8 mouse cellular contexts compared by ENCODE assay signal in the genomic region with DNA sequence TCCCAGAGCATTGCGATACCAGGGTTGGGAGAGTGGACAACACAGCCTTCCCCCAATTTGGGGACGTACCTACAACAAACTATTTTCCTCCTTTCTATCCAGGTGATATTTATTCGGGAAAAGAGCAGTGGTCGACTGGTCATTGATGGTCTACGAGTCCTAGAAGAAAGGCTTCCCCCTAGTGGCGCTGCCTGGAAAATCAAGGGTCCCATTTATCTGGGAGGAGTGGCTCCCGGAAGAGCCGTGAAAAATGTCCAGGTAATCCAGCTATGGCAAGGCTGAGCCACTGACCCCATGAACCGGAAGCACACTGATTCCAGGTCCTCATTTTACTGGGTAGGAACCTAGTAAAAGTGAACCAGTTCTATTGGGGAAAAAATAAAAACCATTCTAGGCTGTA. TPM values are rescaled to one million over a fixed set of nuclear protein-coding genes. Genes with fewer than 3 reads are reported as not detected.
DNase-seq lines count a peak whose midpoint lies in the region; ATAC-seq and TF ChIP-seq lines count a peak whose summit lies in the region.
"Had no signal": no experiment of that assay in that cellular context is flagged by ENCODE, and none has a peak within 500 bp of the region (broad histone marks: within the 10 kb centered on the region; RNA-seq: fewer than 3 reads in every experiment).

No protein-coding gene starts in this region.

- 90% methylated on average over 9 of the region's 9 CpGs for WGBS in kidney, embryonic 16.5 days

- no peak overlapping the region for H3K4me3 ChIP-seq in kidney, embryonic 16.5 days (ENCODE audit: low read length)
- no peak overlapping the region for H3K4me3 ChIP-seq in CH12.LX (replicated peaks in 1 of 3; ENCODE audit: low read depth in 2 of 3, low read length in 2 of 3, poor library complexity in 1 of 3)
- H3K4me3 ChIP-seq in ES-E14 (ENCODE audit: insufficient read depth in 1 of 2, low read depth in 1 of 2, low read length in 2 of 2, poor library complexity in 1 of 2, severe bottlenecking in 1 of 2): no peak overlapping the region
- no peak overlapping the region for H3K4me3 ChIP-seq in cortical plate, adult 2 months (ENCODE audit: insufficient read depth, low read length)
- H3K4me3 ChIP-seq: erythroblast, embryonic 14.5 days had no signal

- H3K27ac ChIP-seq in kidney, embryonic 16.5 days (ENCODE audit: low read length): no peak overlapping the region
- H3K27ac ChIP-seq in CH12.LX (ENCODE audit: insufficient read depth, low read depth): no peak overlapping the region
- no peak overlapping the region for H3K27ac ChIP-seq in ES-E14 (ENCODE audit: insufficient read depth, low read depth, low read length, poor library complexity, severe bottlenecking)
- H3K27ac ChIP-seq in cortical plate, adult 2 months (ENCODE audit: insufficient read depth, low read length): no peak overlapping the region

- no peaks in the 10 kb centered on the region for H3K27me3 ChIP-seq in kidney, embryonic 16.5 days (ENCODE audit: insufficient read depth, low read length)
- H3K27me3 ChIP-seq in CH12.LX (replicated peaks): no peaks in the 10 kb centered on the region

- H3K79me2 ChIP-seq in CH12.LX (replicated peaks; ENCODE audit: control insufficient read depth, extremely low read depth, insufficient read depth, poor library complexity, severe bottlenecking): no peaks in the 10 kb centered on the region

- peak; percentile 14 for DNase-seq in kidney, adult 9 months
- peak; percentile 24 for DNase-seq in CH12.LX (ENCODE audit: extremely low read depth)
- DNase-seq in ES-E14 (ENCODE audit: low read depth, low spot score): peak; percentile 54
- DNase-seq in lung, postnatal 36 days: peak; percentile 34
- DNase-seq in ovary, adult 18-20 months (ENCODE audit: low spot score): no peak

- H3K4me2 ChIP-seq in kidney, embryonic 16.5 days (replicated peaks; ENCODE audit: low read depth, low read length): no peak overlapping the region
- peak overlapping the region; percentile 50; the same call in 1 of the 2 replicates for H3K4me2 ChIP-seq in CH12.LX (ENCODE audit: insufficient read depth, low read depth, poor library complexity, severe bottlenecking)

- in situ Hi-C loops in CH12.LX (cut with MboI; ENCODE audit: low pct_ligation_motif_present, low pct_unique_long_range_greater_than_20kb, low sequenced_read_pairs): no loop called here
- in situ Hi-C loops in ES-E14 (cut with MboI; ENCODE audit: low sequenced_read_pairs in 2 of 2, unreplicated experiment in 2 of 2): no loop called here

- no peak for TF ChIP-seq EP300 in CH12.LX (IDR thresholded peaks at IDR 0.05; ENCODE audit: low read length)

- no peak for TF ChIP-seq POLR2A in CH12.LX (IDR thresholded peaks at IDR 0.05; ENCODE audit: low read depth, low read length)
- no peak for TF ChIP-seq POLR2A in cortical plate, adult 2 months (IDR thresholded peaks at IDR 0.05; ENCODE audit: extremely low read depth, insufficient read depth, low read length)

- no peak overlapping the region for H3K9ac ChIP-seq in kidney, embryonic 16.5 days (replicated peaks; ENCODE audit: low read length)
- H3K9ac ChIP-seq in CH12.LX (ENCODE audit: insufficient read depth, low read depth): no peak overlapping the region
- H3K9ac ChIP-seq in ES-E14 (ENCODE audit: insufficient read depth, low read depth, low read length, poor library complexity, severe bottlenecking): no peak overlapping the region

- H3K36me3 ChIP-seq in kidney, embryonic 16.5 days (ENCODE audit: insufficient read depth, low read length): peaks cover 36% of the 10 kb centered on the region
- H3K36me3 ChIP-seq in CH12.LX (replicated peaks in 1 of 2; ENCODE audit: control insufficient read depth in 1 of 2, insufficient read depth in 1 of 2, low read length in 1 of 2) (no peaks in the 10 kb centered on the region), ES-E14 (ENCODE audit: control insufficient read depth, insufficient read depth, low read length, poor library complexity, severe bottlenecking) (no peaks in the 10 kb centered on the region)

- dilution Hi-C loops in CH12.LX (cut with MboI; ENCODE audit: extremely low pct_ligation_motif_present, extremely low pct_unique_long_range_greater_than_20kb, low sequenced_read_pairs): no loop called here

- no peaks in the 10 kb centered on the region for H3K4me1 ChIP-seq in kidney, embryonic 16.5 days (ENCODE audit: insufficient read depth, low read length)
- H3K4me1 ChIP-seq in CH12.LX (ENCODE audit: control insufficient read depth in 1 of 2, insufficient read depth in 2 of 2): peaks cover 0 to 5% of the 10 kb centered on the region in 2 experiments; a peak in 1 of 4 replicates
- no peaks in the 10 kb centered on the region for H3K4me1 ChIP-seq in ES-E14 (ENCODE audit: control insufficient read depth in 2 of 2, insufficient read depth in 2 of 2, low read length in 2 of 2, poor library complexity in 1 of 2)
- no peaks in the 10 kb centered on the region for H3K4me1 ChIP-seq in cortical plate, adult 2 months (ENCODE audit: control insufficient read depth, insufficient read depth, low read length)

- peak; percentile 60 to 67 for TF ChIP-seq CTCF in CH12.LX (conservative IDR thresholded peaks at IDR 0.05 in 1 of 2, IDR thresholded peaks at IDR 0.05 in 1 of 2; ENCODE audit: low read depth in 2 of 2, low read length in 2 of 2)
- peak; percentile 28; the same call in 1 of the 2 replicates for TF ChIP-seq CTCF in cortical plate, adult 2 months (IDR thresholded peaks at IDR 0.05; ENCODE audit: extremely low read depth, insufficient read depth, low read length)

- 0 out of 2 replicates have a peak, but pooled peaks cover 6% of the 10 kb centered on the region for H3K9me3 ChIP-seq in kidney, embryonic 16.5 days (ENCODE audit: low read length)
- H3K9me3 ChIP-seq in CH12.LX (replicated peaks; ENCODE audit: low read length) (no peaks in the 10 kb centered on the region), ES-E14 (ENCODE audit: control insufficient read depth, insufficient read depth, low read depth, low read length) (no peaks in the 10 kb centered on the region)

- ATAC-seq in kidney, embryonic 16.5 days (ENCODE audit: low FRiP score, low TSS enrichment): no peak

- TF ChIP-seq RAD21 in CH12.LX (IDR thresholded peaks at IDR 0.05; ENCODE audit: low read depth, low read length): no peak; the same call in 1 of the 2 replicates

TF ChIP-seq in CH12.LX, 34 proteins besides CTCF, POLR2A, EP300 and RAD21:
- TF ChIP-seq IRF4 (IDR thresholded peaks at IDR 0.05; ENCODE audit: low read depth, low read length) (no peak), ELF1 (IDR thresholded peaks at IDR 0.05; ENCODE audit: low read depth, low read length) (peak; percentile 68)

TF ChIP-seq in ES-E14, 5 proteins besides CTCF, POLR2A, EP300 and RAD21:
- TF ChIP-seq HCFC1 (IDR thresholded peaks at IDR 0.05; ENCODE audit: borderline replicate concordance, insufficient read depth, low read length) (0 out of 2 replicates have a peak, but pooled peaks have one; percentile 13), ZC3H11A (IDR thresholded peaks at IDR 0.05; ENCODE audit: borderline replicate concordance, low read depth, low read length) (0 out of 2 replicates have a peak, but pooled peaks have one; percentile 9), CHD2 (IDR thresholded peaks at IDR 0.05; ENCODE audit: low read depth, low read length) (no peak)

RNA-seq across cellular contexts. Expression of gene Fam229b, which starts 36.7 kb away (rescaled TPM):
- polyA plus RNA-seq in kidney, embryonic 16.5 days (2015; fragmentation: Nextera tagmentation; extraction: Ambion mirVana): 10.5 and 13.0 TPM in 2 replicates
- total RNA-seq in CH12.LX (2012; rRNA removed): 8.2 and 11.2 TPM in 2 replicates
- 17.3 and 18.3 TPM in 2 replicates for total RNA-seq in CH12.LX (2014; rRNA removed)
- polyA plus RNA-seq in CH12.LX (2012; ENCODE audit: insufficient read length, low read depth): 6.2 and 6.9 TPM in 2 replicates
- 2.4 and 5.0 TPM in 2 replicates for total RNA-seq in ES-E14 (2012; rRNA removed)
- 29.8 and 30.1 TPM in 2 replicates for polyA plus RNA-seq in cortical plate, adult 2 months (2012; rRNA removed)
- polyA plus RNA-seq: erythroblast, embryonic 14.5 days had no signal

RNA-seq across cellular contexts. Expression of gene Tube1, which starts 36.8 kb away (rescaled TPM):
- 16.1 and 17.5 TPM in 2 replicates for polyA plus RNA-seq in kidney, embryonic 16.5 days (2015; fragmentation: Nextera tagmentation; extraction: Ambion mirVana)
- total RNA-seq in CH12.LX (2012; rRNA removed) (8.4 and 11.7 TPM in 2 replicates), CH12.LX (2014; rRNA removed) (16.1 and 16.7 TPM in 2 replicates), ES-E14 (2012; rRNA removed) (8.9 and 9.0 TPM in 2 replicates)
- polyA plus RNA-seq in CH12.LX (2012; ENCODE audit: insufficient read length, low read depth): 13.3 and 14.6 TPM in 2 replicates
- polyA plus RNA-seq in cortical plate, adult 2 months (2012; rRNA removed): 3.8 and 3.9 TPM in 2 replicates
